Mouse (Mus musculus) kidney, adult 11 months (tissue): Measurements from ENCODE around the gene Dnmt1.

Experiments
- DNase-seq: peaks from one replicate; pipeline ENCODE4 v3.0.0; 2022

Dnmt1 gene

GRCm38 (mm10) chr9:20916160-20916559 lies 43.5 kb downstream of the Dnmt1 start:
- peak; percentile 28 for DNase-seq

GRCm38 (mm10) chr9:20909948-20910347 lies 49.7 kb downstream of the Dnmt1 start:
- no peak for DNase-seq

- no peak for DNase-seq
Measured at GRCm38 (mm10) chr9:20902174-20902491, 57.6 kb downstream of the Dnmt1 start.

- peak; percentile 38 for DNase-seq
Measured at GRCm38 (mm10) chr9:20901466-20902173, 58.1 kb downstream of the Dnmt1 start.

- peak; percentile 82 for DNase-seq
Measured at GRCm38 (mm10) chr9:20898511-20899073, 61.1 kb downstream of the Dnmt1 start, which contains the start of gene Eif3g. Gene Eif3g (minus strand): TSS chr9:20898623.

GRCm38 (mm10) chr9:20897736-20898510 lies 61.8 kb downstream of the Dnmt1 start:
- no peak for DNase-seq

GRCm38 (mm10) chr9:20895382-20895781 lies 64.3 kb downstream of the Dnmt1 start:
- DNase-seq, result no peak

GRCm38 (mm10) chr9:20894629-20895028 lies 65.1 kb downstream of the Dnmt1 start:
- DNase-seq, result no peak

GRCm38 (mm10) chr9:20893590-20894343 lies 65.9 kb downstream of the Dnmt1 start:
- no peak for DNase-seq

- DNase-seq, result no peak
Measured at GRCm38 (mm10) chr9:20893069-20893468, 66.6 kb downstream of the Dnmt1 start.

- no peak for DNase-seq
Measured at GRCm38 (mm10) chr9:20892104-20892653, 67.5 kb downstream of the Dnmt1 start.

- DNase-seq, result no peak
Measured at GRCm38 (mm10) chr9:20891339-20892103, 68.2 kb downstream of the Dnmt1 start.

GRCm38 (mm10) chr9:20890411-20890810 lies 69.3 kb downstream of the Dnmt1 start:
- no peak for DNase-seq

- DNase-seq, result no peak
Measured at GRCm38 (mm10) chr9:20889185-20890141, 70.2 kb downstream of the Dnmt1 start.

- DNase-seq, result no peak
Measured at GRCm38 (mm10) chr9:20888386-20888765, 71.3 kb downstream of the Dnmt1 start.

GRCm38 (mm10) chr9:20887704-20888385 lies 71.8 kb downstream of the Dnmt1 start, which contains the start of gene Ppan:
Gene Ppan (plus strand): TSS chr9:20888175.
- peak; percentile 95 for DNase-seq

GRCm38 (mm10) chr9:20887191-20887590 lies 72.5 kb downstream of the Dnmt1 start:
- DNase-seq, result no peak

GRCm38 (mm10) chr9:20886563-20886962 lies 73.1 kb downstream of the Dnmt1 start:
- no peak for DNase-seq

- DNase-seq, result no peak
Measured at GRCm38 (mm10) chr9:20879097-20879792, 80.4 kb downstream of the Dnmt1 start, which contains the start of gene Angptl6. Gene Angptl6 (minus strand): TSS chr9:20879727.

GRCm38 (mm10) chr9:20878710-20879065 lies 81.0 kb downstream of the Dnmt1 start:
- DNase-seq, result no peak
